Mouse (Mus musculus) ES-E14 (cell line): ENCODE measurements around the gene Asic3. TPM values are rescaled to one million over a fixed set of nuclear protein-coding genes. Genes with fewer than 3 reads are reported as not detected.

Experiments used
- DNase-seq: peaks from one replicate; pipeline ENCODE4 v3.0.0-alpha.2; 2013; ENCODE audit warnings: low read depth, low spot score
- H3K27ac ChIP-seq: 2 replicates; pipeline ENCODE4 v1.5.1; 2012; ENCODE audit warnings: low read depth, mild to moderate bottlenecking, low read length, moderate library complexity, mixed read lengths; ENCODE audit not compliant: poor library complexity, insufficient read depth, severe bottlenecking
- H3K36me3 ChIP-seq: 2 replicates; pipeline ENCODE4 v1.6.1; 2012; ENCODE audit warnings: mild to moderate bottlenecking, low read length, moderate library complexity, mixed read lengths; ENCODE audit not compliant: control insufficient read depth, poor library complexity, insufficient read depth, severe bottlenecking
- H3K4me1 ChIP-seq, 2 experiments: fragments of 150-350 bp in 1 of 2; sonication (generic) in 1 of 2; 2 replicates each; pipeline ENCODE4 v1.6.1; 2012; ENCODE audit warnings: low read length in 2 of 2, mild to moderate bottlenecking in 1 of 2, mixed read lengths in 1 of 2; ENCODE audit not compliant: control insufficient read depth in 2 of 2, insufficient read depth in 2 of 2, poor library complexity in 1 of 2
- H3K4me3 ChIP-seq, 2 experiments: fragments of 150-350 bp in 1 of 2; sonication (generic) in 1 of 2; 2 replicates each; pipeline ENCODE4 v1.5.1; 2012; ENCODE audit warnings: low read length in 2 of 2, low read depth in 1 of 2, mild to moderate bottlenecking in 1 of 2, mixed read lengths in 1 of 2; ENCODE audit not compliant: insufficient read depth in 1 of 2, poor library complexity in 1 of 2, severe bottlenecking in 1 of 2
- H3K9ac ChIP-seq: 2 replicates; pipeline ENCODE4 v1.6.1; 2012; ENCODE audit warnings: low read depth, mild to moderate bottlenecking, low read length, mixed read lengths; ENCODE audit not compliant: poor library complexity, insufficient read depth, severe bottlenecking
- H3K9me3 ChIP-seq: fragments of 150-350 bp; sonication (generic); 2 replicates; pipeline ENCODE4 v1.6.1; 2012; ENCODE audit warnings: low read depth, mild to moderate bottlenecking, low read length; ENCODE audit not compliant: control insufficient read depth, insufficient read depth
- CHD2 ChIP-seq: IDR thresholded peaks from 2 replicates; pipeline ENCODE4 v1.6.1; 2014; ENCODE audit warnings: mild to moderate bottlenecking, low read depth, low read length, inconsistent platforms
- HCFC1 ChIP-seq: IDR thresholded peaks from 2 replicates; pipeline ENCODE4 v1.6.1; 2012; ENCODE audit warnings: low read length, inconsistent platforms, borderline replicate concordance; ENCODE audit not compliant: insufficient read depth
- MAFK ChIP-seq: IDR thresholded peaks from 2 replicates; pipeline ENCODE4 v1.6.1; 2014; ENCODE audit warnings: mild to moderate bottlenecking, low read depth, low read length, inconsistent platforms; ENCODE audit not compliant: insufficient read depth
- ZC3H11A ChIP-seq: IDR thresholded peaks from 2 replicates; pipeline ENCODE4 v1.6.1; 2012; ENCODE audit warnings: low read depth, mild to moderate bottlenecking, inconsistent platforms, low read length, borderline replicate concordance
- ZNF384 ChIP-seq: IDR thresholded peaks from 2 replicates; pipeline ENCODE4 v1.6.1; 2012; ENCODE audit warnings: low read depth, low read length, inconsistent platforms
- in situ Hi-C, 2 experiments: fragments of 600-800 bp; cut with MboI; formaldehyde crosslinking; loops; one replicate each; pipeline ENCODE4 v1.15.1; 2025; ENCODE audit warnings: low sequenced_read_pairs in 2 of 2, inconsistent platforms in 1 of 2; ENCODE audit not compliant: unreplicated experiment in 2 of 2
- total RNA-seq: library from RNA; depleted of rRNA; stranded (reverse); fragments of 300-350 nt; gene quantifications from 2 replicates; pipeline ENCODE4 v1.2.3, GENCODE M21; 2012

Gene Asic3
- total RNA-seq, 1 experiment = 0.40 TPM

DNA sequence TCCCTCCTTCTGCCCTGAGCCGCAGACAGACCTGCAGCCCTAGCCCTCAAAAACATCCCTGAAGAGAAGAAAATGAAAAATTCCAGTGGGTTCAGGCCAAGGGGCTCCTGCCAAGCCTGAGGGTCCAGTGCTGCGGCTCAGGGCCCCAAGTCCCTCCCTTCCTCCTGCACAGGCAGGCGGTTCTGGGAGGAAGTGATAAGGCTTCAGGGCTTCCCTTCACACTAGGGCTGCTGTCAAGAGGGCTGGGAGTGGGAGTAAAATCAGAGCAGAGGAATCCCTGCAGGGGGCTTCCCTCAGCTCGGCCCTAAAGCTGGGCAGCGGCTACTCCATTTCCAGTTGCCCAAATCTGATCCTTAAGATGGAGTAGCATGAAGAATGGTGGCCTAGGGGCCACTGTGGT is 47.7 kb upstream of the Asic3 start:
- no peak for DNase-seq
- Histone ChIP-seq H3K36me3 (no peaks in the 10 kb centered on the region), H3K4me3 (no peak overlapping the region), H3K9ac (no peak overlapping the region), H3K27ac (no peak overlapping the region), H3K9me3 (no peaks in the 10 kb centered on the region), H3K4me1 (peaks cover 6 to 25% of the 10 kb centered on the region in 2 experiments; a peak in 2 of 4 replicates)
- TF ChIP-seq CHD2 = no peak
- no peak for TF ChIP-seq ZNF384
- no peak for TF ChIP-seq ZC3H11A
- TF ChIP-seq HCFC1 = no peak
- TF ChIP-seq MAFK = no peak
- in situ Hi-C loops = no loop called here

DNA sequence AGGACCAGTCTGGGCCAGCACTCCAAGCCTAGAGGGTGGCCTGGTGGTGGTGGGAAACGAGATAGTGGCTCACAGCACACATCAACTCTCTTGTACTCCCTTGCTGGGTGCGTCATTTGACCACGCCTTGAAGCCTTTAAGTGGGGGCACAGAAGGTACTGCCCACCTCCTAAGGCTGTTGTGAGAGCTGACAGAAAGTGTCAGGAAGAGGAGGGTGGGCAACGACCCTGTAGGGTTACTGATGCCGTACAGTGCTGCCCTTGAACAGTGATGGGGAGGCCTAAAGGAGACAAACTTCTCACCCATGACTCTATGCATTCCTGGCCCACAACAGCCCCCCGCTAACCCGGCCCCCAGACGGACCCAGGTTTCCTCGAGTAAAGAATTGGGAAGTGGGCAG is 46.8 kb upstream of the Asic3 start:
- Histone ChIP-seq H3K36me3 (no peaks in the 10 kb centered on the region), H3K27ac (no peak overlapping the region), H3K9ac (no peak overlapping the region), H3K4me1 (peaks cover 3 to 20% of the 10 kb centered on the region in 2 experiments; a peak in 2 of 4 replicates), H3K9me3 (no peaks in the 10 kb centered on the region), H3K4me3 (no peak overlapping the region)
- no peak for DNase-seq
- TF ChIP-seq MAFK (no peak), ZC3H11A (no peak), CHD2 (no peak), ZNF384 (no peak), HCFC1 (no peak)
- in situ Hi-C loops = no loop called here

DNA sequence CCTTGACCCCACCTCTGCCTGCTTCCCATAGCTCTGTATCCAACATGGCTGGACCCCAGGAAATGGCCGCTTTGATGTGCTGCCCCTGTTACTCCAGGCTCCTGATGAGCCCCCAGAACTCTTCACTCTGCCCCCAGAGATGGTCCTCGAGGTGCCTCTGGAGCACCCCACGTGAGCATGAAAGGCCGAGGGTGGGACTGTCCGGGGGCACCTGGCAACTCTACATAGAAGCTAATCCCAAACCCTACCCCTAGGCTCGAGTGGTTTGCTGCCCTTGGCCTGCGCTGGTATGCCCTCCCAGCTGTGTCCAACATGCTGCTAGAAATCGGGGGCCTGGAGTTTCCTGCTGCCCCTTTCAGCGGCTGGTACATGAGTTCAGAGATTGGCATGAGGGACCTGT is 43.4 kb upstream of the Asic3 start:
- H3K36me3 ChIP-seq = no peaks in the 10 kb centered on the region
- H3K4me3 ChIP-seq = no peak overlapping the region
- TF ChIP-seq CHD2 = no peak
- no peaks in the 10 kb centered on the region for H3K9me3 ChIP-seq
- H3K9ac ChIP-seq = no peak overlapping the region
- H3K4me1 ChIP-seq = peaks cover 2 to 8% of the 10 kb centered on the region in 2 experiments; a peak in 1 of 4 replicates
- in situ Hi-C loops = no loop called here
- DNase-seq = no peak
- no peak overlapping the region for H3K27ac ChIP-seq

DNA sequence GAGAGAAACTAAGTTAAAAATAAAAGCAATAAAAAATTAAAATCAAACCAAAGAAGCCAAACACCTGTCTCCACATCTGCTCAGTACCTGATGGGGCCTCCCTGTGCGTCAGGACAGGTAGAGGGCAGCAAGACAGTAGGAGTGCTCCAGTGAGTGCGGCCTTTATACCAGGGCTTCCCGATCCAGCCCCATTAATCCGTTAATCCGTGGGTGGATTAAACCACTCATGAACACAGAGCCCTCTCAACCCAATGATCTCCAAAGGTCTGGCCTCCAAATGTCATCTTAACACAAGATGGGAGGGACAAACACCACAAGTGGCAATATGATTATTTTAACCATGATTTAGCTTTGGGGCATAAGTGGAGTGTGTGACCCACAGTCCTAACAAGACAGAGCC is 39.4 kb upstream of the Asic3 start:
- DNase-seq = no peak
- Histone ChIP-seq H3K27ac (no peak overlapping the region), H3K36me3 (no peaks in the 10 kb centered on the region), H3K9me3 (no peaks in the 10 kb centered on the region), H3K4me1 (0 out of 4 replicates have a peak, but pooled peaks cover 0 to 3% of the 10 kb centered on the region in 2 experiments), H3K9ac (no peak overlapping the region), H3K4me3 (no peak overlapping the region)
- TF ChIP-seq ZNF384 (no peak), CHD2 (no peak), ZC3H11A (no peak), MAFK (no peak), HCFC1 (no peak)
- in situ Hi-C loops = no loop called here

DNA sequence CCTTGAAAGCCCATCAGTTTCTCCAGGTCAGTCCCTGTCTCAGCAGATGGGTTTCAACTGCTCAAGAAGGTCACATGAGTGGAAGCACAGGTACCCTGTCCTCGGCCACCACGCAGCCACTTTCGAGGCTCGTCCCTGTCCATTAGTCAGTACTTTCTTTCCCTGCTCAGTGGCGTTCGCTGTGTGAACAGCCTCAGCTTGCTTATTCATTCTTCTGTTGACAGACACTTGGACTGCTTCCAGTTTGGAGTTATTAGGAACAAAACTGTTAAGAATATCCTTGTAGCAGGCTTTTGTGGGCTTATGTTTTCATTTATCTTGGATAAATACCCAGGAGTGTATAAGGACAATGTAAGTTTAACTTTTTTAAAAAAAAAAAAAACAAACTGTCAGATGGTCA is 39.0 kb upstream of the Asic3 start:
- Histone ChIP-seq H3K9ac (no peak overlapping the region), H3K9me3 (no peaks in the 10 kb centered on the region), H3K4me1 (0 out of 4 replicates have a peak, but pooled peaks cover 0 to 3% of the 10 kb centered on the region in 2 experiments), H3K4me3 (no peak overlapping the region), H3K27ac (no peak overlapping the region), H3K36me3 (no peaks in the 10 kb centered on the region)
- in situ Hi-C loops = no loop called here
- no peak for TF ChIP-seq CHD2
- TF ChIP-seq MAFK = no peak
- TF ChIP-seq HCFC1 = no peak
- TF ChIP-seq ZC3H11A = no peak
- no peak for TF ChIP-seq ZNF384
- DNase-seq = no peak
